Mouse (Mus musculus) hindbrain, embryonic 16.5 days (tissue): ENCODE measurements around the gene Fbxo27. TPM values are rescaled to one million over a fixed set of nuclear protein-coding genes. Genes with fewer than 3 reads are reported as not detected.

Experiments used
- ATAC-seq: fragments of 200-750 bp; cut with Nextera tagmentation; 2 replicates; pipeline ENCODE4 v1.8.0; 2017; ENCODE audit warnings: moderate TSS enrichment, moderate library complexity
- H3K27ac ChIP-seq: fragments of 300-500 bp; sonication (generic); 2 replicates; pipeline ENCODE4 v1.5.1; 2014; ENCODE audit warnings: low read depth, mild to moderate bottlenecking, control low read depth, low read length, moderate library complexity
- H3K27me3 ChIP-seq: fragments of 300-500 bp; sonication (generic); replicated peaks from 2 replicates; pipeline ENCODE4 v1.6.1; 2014; ENCODE audit warnings: low read length; ENCODE audit not compliant: control insufficient read depth, insufficient read depth
- H3K36me3 ChIP-seq: fragments of 300-500 bp; sonication (generic); 2 replicates; pipeline ENCODE4 v1.6.1; 2014; ENCODE audit warnings: mild to moderate bottlenecking, low read length, moderate library complexity, mixed read lengths; ENCODE audit not compliant: control insufficient read depth, insufficient read depth
- H3K4me1 ChIP-seq: fragments of 300-500 bp; sonication (generic); 2 replicates; pipeline ENCODE4 v1.6.1; 2014; ENCODE audit warnings: low read depth, low read length; ENCODE audit not compliant: control insufficient read depth, insufficient read depth
- H3K4me2 ChIP-seq: fragments of 300-500 bp; sonication (generic); 2 replicates; pipeline ENCODE4 v1.6.1; 2014; ENCODE audit warnings: mild to moderate bottlenecking, low read length, control low read depth, moderate library complexity
- H3K4me3 ChIP-seq: fragments of 300-500 bp; sonication (generic); 2 replicates; pipeline ENCODE4 v1.5.1; 2014; ENCODE audit warnings: mild to moderate bottlenecking, low read length, control low read depth, moderate library complexity
- H3K9ac ChIP-seq: fragments of 300-500 bp; sonication (generic); 2 replicates; pipeline ENCODE4 v1.6.1; 2014; ENCODE audit warnings: low read depth, mild to moderate bottlenecking, control low read depth, low read length, moderate library complexity
- H3K9me3 ChIP-seq: fragments of 300-500 bp; sonication (generic); 2 replicates; pipeline ENCODE4 v1.6.1; 2014; ENCODE audit warnings: mild to moderate bottlenecking, low read length, moderate library complexity; ENCODE audit not compliant: control insufficient read depth
- WGBS: fragments of 180-500 bp; shearing (Covaris S2); extraction: QIAGEN DNeasy Blood & Tissue Kit; methylation state at CpG from one replicate; pipeline ENCODE4 v1.1.7; 2014; 5-methylcytosine and 5-hydroxymethylcytosine counted together
- polyA plus RNA-seq: library from polyadenylated mRNA; unstranded; fragments of >200 nt; fragmentation: Nextera tagmentation; extraction: Ambion mirVana; gene quantifications from 2 replicates; pipeline ENCODE4 v1.2.1, GENCODE M21; 2015

The Fbxo27 gene
- polyA plus RNA-seq, 1 experiment from 2014 or later = 12.9 TPM

DNA sequence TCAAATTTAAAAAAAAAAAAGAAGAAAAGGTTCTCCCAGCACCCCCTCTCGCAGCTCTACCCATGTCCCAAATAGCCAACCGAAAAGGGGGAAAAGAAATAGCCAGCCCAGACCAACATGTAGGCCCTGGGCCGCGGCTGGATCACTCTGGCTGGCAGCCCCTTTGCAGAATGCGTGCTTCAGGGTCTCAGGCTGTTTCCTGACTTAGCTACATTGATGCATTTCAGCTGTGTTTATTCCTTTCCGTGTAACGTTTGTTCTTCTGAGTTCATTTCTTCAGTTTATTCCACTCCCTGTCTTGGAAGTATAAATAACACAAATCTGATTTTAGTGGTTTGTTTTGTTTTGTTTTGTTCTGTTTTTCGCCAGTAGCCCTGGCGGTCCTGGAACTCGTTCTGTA, 25.1 kb downstream of the Fbxo27 start:
- H3K27me3 ChIP-seq = no peaks in the 10 kb centered on the region
- WGBS = 87% methylated on average over 10 of the region's 10 CpGs
- H3K36me3 ChIP-seq = no peaks in the 10 kb centered on the region
- H3K4me2 ChIP-seq = no peak overlapping the region
- H3K9ac ChIP-seq = no peak overlapping the region
- H3K4me3 ChIP-seq = no peak overlapping the region
- no peak for ATAC-seq
- H3K9me3 ChIP-seq = no peaks in the 10 kb centered on the region
- peaks cover 4% of the 10 kb centered on the region; the same call in 1 of the 2 replicates for H3K4me1 ChIP-seq
- H3K27ac ChIP-seq = no peak overlapping the region

DNA sequence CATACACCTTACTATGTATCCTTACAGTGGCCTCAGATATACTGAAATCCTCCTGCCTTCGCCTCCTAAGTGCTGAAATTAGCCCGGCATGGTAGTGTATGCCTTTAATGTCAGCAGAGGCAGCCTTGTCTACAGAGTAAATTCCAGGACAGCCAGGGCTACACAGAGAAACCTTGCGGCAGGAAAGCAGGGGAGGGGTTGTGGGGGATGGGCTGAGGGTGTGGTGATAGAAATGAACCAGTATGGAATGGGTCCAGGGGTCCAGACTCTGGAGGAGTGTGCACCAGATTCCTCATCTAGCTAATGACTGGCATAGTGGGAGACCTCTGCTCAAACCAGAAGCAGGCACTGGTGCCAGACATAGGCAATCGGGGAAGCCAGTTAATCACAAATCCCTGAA, 26.5 kb downstream of the Fbxo27 start:
- no peak overlapping the region for H3K4me3 ChIP-seq
- H3K4me1 ChIP-seq = peaks cover 4% of the 10 kb centered on the region; the same call in 1 of the 2 replicates
- no peaks in the 10 kb centered on the region for H3K9me3 ChIP-seq
- H3K27me3 ChIP-seq = no peaks in the 10 kb centered on the region
- H3K36me3 ChIP-seq = no peaks in the 10 kb centered on the region
- no peak overlapping the region for H3K4me2 ChIP-seq
- no peak overlapping the region; the same call in 1 of the 2 replicates for H3K9ac ChIP-seq
- no peak for ATAC-seq
- no peak overlapping the region for H3K27ac ChIP-seq
- 66% methylated on average over 4 of the region's 4 CpGs for WGBS

DNA sequence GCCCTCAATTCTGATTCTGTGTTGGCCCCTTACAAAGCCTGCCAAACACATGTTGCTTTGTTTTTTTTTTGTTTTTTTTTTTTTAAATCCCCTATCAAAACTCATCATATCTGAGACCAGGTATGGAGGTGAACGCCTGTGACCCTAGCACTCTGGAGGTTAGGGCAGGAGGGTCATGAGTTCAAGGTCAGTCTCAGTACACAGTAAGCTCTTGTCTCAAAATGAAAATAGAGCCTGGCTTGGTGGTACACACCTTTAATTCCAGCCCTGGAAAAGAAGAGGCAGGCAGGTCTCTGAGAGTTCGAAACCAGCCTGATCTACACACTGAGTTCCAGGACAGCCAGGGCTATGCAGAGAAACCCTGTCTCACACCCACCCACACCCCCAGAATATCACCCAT, 27.0 kb downstream of the Fbxo27 start:
- no peak overlapping the region for H3K4me3 ChIP-seq
- H3K4me1 ChIP-seq = peaks cover 4% of the 10 kb centered on the region; the same call in 1 of the 2 replicates
- no peak for ATAC-seq
- no peaks in the 10 kb centered on the region for H3K9me3 ChIP-seq
- WGBS = 90% methylated on average over 2 of the region's 2 CpGs
- H3K27ac ChIP-seq = no peak overlapping the region
- no peaks in the 10 kb centered on the region for H3K27me3 ChIP-seq
- no peaks in the 10 kb centered on the region for H3K36me3 ChIP-seq
- no peak overlapping the region for H3K4me2 ChIP-seq
- no peak overlapping the region for H3K9ac ChIP-seq

DNA sequence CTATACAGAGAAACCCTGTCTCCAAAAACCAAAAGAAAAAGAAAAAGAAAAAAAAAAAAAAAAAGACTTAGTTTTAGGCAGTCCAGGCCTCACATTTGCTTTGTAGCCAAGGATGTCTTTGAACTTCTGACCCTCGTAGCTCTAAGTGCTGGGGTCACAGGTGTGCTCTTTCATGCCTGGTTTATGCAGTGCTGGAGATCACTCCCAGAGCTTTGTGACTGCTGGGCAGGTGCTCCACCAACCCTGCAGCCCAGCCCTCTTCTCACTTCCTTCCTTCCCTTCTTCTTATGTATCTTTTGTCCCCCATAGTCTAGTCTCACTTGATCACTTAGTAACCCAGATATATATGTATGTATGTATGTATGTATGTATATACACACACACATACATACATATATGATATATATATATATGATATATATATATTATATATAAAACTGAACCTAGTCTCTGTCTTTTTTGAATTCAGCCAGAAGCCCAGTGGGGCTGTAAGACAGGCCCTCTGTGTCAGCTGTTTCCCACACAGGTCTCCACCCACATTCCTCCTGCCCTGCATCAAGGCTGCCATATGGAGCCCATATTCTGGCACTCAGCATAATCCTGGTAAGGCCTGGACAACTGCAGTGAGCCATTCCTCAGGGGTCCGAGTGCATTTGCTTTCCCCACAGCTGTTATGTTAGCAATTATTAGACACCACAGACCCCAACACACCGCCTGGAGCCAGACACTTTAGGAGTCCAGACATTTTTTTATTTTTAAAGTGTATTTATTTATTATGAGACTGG, 28.3 kb downstream of the Fbxo27 start:
- Histone ChIP-seq H3K4me3 (no peak overlapping the region), H3K9me3 (no peaks in the 10 kb centered on the region), H3K4me2 (no peak overlapping the region), H3K27me3 (no peaks in the 10 kb centered on the region), H3K4me1 (peaks cover 4% of the 10 kb centered on the region; the same call in 1 of the 2 replicates), H3K36me3 (no peaks in the 10 kb centered on the region), H3K27ac (no peak overlapping the region), H3K9ac (no peak overlapping the region)
- no peak for ATAC-seq
- WGBS = 55% methylated on average over 3 of the region's 3 CpGs

DNA sequence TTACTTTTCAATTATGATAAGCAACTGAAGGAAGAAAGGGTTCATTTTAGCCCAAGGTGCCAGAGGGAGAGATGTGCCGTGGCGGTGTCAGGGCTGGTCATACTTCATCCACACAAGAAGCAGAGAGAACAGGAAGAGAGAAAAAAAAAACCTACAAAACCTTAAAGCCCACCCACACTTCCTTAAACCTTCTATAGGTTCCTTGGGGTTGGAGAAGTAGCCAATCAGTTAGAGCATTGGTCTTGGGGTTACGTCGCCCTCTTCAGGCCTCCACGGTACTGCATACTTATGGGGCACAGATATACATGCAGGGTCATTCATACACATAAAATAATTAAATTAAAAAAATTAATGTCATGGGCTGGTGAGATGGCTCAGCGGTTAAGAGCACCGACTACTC, 29.4 kb downstream of the Fbxo27 start:
- 92% methylated on average over 7 of the region's 7 CpGs for WGBS

DNA sequence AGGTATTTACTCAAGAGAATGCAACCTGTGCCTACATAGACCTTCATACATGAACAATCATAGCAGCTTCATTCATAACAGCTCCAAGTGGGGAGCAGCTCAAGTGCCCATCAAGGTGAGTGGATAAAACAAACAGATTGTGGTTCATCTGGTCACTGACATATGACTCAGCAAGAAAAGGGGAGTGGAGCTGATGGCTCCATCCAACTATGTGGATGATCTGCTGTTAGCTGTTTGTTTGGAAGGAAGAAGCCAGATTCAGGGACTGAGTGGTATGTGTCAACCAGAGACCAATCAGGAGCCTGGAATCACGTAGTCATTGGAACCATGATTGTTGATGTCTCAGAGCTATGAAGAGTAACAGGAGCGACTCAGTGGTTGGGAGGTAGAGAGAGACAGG, 32.0 kb downstream of the Fbxo27 start:
- no peak overlapping the region for H3K9ac ChIP-seq
- WGBS = 93% methylated on average over 2 of the region's 2 CpGs

More for the DNA sequence above, 29.4 kb downstream of the Fbxo27 start:
- Histone ChIP-seq H3K9ac (no peak overlapping the region), H3K27me3 (no peaks in the 10 kb centered on the region), H3K4me1 (no peaks in the 10 kb centered on the region), H3K4me3 (no peak overlapping the region), H3K9me3 (no peaks in the 10 kb centered on the region), H3K27ac (no peak overlapping the region), H3K4me2 (no peak overlapping the region), H3K36me3 (no peaks in the 10 kb centered on the region)
- ATAC-seq = no peak

DNA sequence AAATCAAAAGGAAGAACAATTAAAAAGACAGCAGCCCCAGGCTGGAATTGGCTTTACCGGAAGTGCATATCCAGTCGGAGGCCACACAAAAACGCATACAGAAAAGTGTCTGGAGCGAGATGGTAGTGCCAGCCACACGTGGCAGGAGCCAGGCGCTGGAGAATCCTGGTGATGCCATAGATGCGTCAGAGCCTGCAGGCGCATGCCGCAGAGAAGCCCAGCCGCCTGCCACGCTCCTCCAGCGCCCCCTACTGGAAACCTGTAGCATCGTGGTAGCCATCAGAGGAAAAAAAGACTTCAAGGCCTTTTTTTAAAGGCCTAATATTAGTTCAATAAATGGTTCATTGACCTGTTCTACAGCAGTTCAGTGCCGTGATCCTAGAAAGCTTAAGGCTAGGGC, 34.0 kb downstream of the Fbxo27 start:
- WGBS = 9% methylated on average over 14 of the region's 14 CpGs
- Histone ChIP-seq H3K4me2 (peak overlapping the region; percentile 36), H3K4me1 (peaks cover 7% of the 10 kb centered on the region; the same call in 1 of the 2 replicates), H3K9ac (0 out of 2 replicates have a peak overlapping the region, but pooled peaks have one; percentile 19), H3K27me3 (no peaks in the 10 kb centered on the region), H3K36me3 (no peaks in the 10 kb centered on the region), H3K4me3 (no peak overlapping the region), H3K9me3 (peaks cover 7% of the 10 kb centered on the region), H3K27ac (no peak overlapping the region)
- peak; percentile 70 for ATAC-seq

More for the DNA sequence above, 32.0 kb downstream of the Fbxo27 start:
- no peak overlapping the region for H3K4me2 ChIP-seq
- H3K27me3 ChIP-seq = no peaks in the 10 kb centered on the region
- no peak overlapping the region for H3K27ac ChIP-seq
- H3K36me3 ChIP-seq = no peaks in the 10 kb centered on the region
- no peaks in the 10 kb centered on the region for H3K9me3 ChIP-seq
- peaks cover 7% of the 10 kb centered on the region; the same call in 1 of the 2 replicates for H3K4me1 ChIP-seq
- H3K4me3 ChIP-seq = no peak overlapping the region
- no peak for ATAC-seq

DNA sequence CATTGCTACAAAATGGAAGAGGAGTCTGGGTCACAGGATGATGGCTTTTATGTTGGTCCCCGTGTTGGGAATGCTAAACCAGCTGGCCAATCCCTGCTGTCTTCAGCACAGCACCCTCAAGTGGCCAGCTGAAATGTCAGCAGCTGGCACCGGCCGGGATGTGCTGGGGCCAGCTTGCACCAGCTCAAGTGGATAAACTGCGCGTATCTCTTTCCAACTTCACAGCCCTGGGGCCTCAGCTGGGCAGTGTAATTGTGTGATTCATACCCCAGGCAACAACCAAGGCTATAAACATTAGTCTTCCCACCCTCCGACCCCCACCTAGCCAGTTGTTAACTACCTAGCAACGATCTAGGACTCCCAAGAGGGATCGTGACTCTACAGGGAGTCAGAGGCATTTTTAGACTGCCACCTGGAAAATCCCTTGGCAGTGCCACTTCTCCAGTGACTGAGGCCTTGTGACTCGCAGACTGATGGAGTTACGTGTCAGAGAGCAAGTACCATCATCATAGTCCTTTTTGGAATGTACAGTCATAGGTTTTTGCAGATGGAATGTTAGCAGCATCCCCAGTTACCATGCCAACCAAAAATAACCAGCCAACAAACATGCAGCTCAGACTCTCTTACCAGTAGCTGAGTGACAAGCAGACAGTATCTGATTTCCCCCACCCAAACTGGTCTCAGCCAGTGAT, 35.1 kb downstream of the Fbxo27 start:
- 0 out of 2 replicates have a peak overlapping the region, but pooled peaks have one; percentile 28 for H3K9ac ChIP-seq
- 33% methylated on average over 10 of the region's 10 CpGs for WGBS

More for the DNA sequence above, 35.1 kb downstream of the Fbxo27 start:
- no peak overlapping the region for H3K4me3 ChIP-seq
- ATAC-seq = 0 out of 2 replicates have a peak, but pooled peaks have one; percentile 28
- peaks cover 7% of the 10 kb centered on the region; the same call in 1 of the 2 replicates for H3K4me1 ChIP-seq
- no peaks in the 10 kb centered on the region for H3K36me3 ChIP-seq
- H3K9me3 ChIP-seq = peaks cover 7% of the 10 kb centered on the region
- no peak overlapping the region for H3K27ac ChIP-seq
- H3K27me3 ChIP-seq = 0 out of 2 replicates have a peak, but pooled peaks cover under 1% of the 10 kb centered on the region
- H3K4me2 ChIP-seq = no peak overlapping the region
